Comparison of ENCODE assay signal across 8 mouse cellular contexts in genomic region chr3:40744024-40744835, GRCm38 (mm10). TPM values are rescaled to one million over a fixed set of nuclear protein-coding genes. Genes with fewer than 3 reads are reported as not detected.
DNase-seq lines count a peak whose midpoint lies in the region; ATAC-seq and TF ChIP-seq lines count a peak whose summit lies in the region.

TSS of gene Hspa4l (plus strand) at chr3:40744495.

- in situ Hi-C loops in Patski (cut with MboI; ENCODE audit: low pct_unique_long_range_greater_than_20kb) = no loop called here

- H3K36me3 ChIP-seq in hindbrain, embryonic 12.5 days = no peaks in the 10 kb centered on the region
- no peaks in the 10 kb centered on the region for H3K36me3 ChIP-seq in liver, embryonic 13.5 days
- no peaks in the 10 kb centered on the region for H3K36me3 ChIP-seq in neural tube, embryonic 12.5 days

- H3K9ac ChIP-seq in hindbrain, embryonic 12.5 days = peak within 1 kb of the TSS; percentile 85
- H3K9ac ChIP-seq in liver, embryonic 13.5 days = peak within 1 kb of the TSS; percentile 98
- H3K9ac ChIP-seq in neural tube, embryonic 12.5 days = peak within 1 kb of the TSS; percentile 84

- POLR2A ChIA-PET in Patski (lab: Charles Lee) = interaction anchor here (0.7 kb wide), 1 partner anchor 247 kb away, joined by 6 read pairs; no protein-coding TSS in a partner anchor

- no peaks in the 10 kb centered on the region; the same call in 1 of the 2 replicates for H3K4me1 ChIP-seq in embryonic fibroblast, embryonic 13.5 days (ENCODE audit: control insufficient read depth, insufficient read depth, low read length)
- peaks cover 13% of the 10 kb centered on the region for H3K4me1 ChIP-seq in hindbrain, embryonic 12.5 days
- peaks cover 12% of the 10 kb centered on the region for H3K4me1 ChIP-seq in liver, embryonic 13.5 days (replicated peaks)
- peaks cover 12% of the 10 kb centered on the region for H3K4me1 ChIP-seq in neural tube, embryonic 12.5 days

- no peak for TF ChIP-seq POLR2A in embryonic fibroblast, embryonic 13.5 days (IDR thresholded peaks at IDR 0.05; ENCODE audit: low read depth, low read length)

- H3K27ac ChIP-seq in embryonic fibroblast, embryonic 13.5 days (ENCODE audit: insufficient read depth, low read length) = 0 out of 2 replicates have a peak within 1 kb of the TSS, but pooled peaks have one; percentile 25
- H3K27ac ChIP-seq in hindbrain, embryonic 12.5 days = peak within 1 kb of the TSS; percentile 96
- peak within 1 kb of the TSS; percentile 95 for H3K27ac ChIP-seq in liver, embryonic 13.5 days
- peak within 1 kb of the TSS; percentile 86 for H3K27ac ChIP-seq in neural tube, embryonic 12.5 days

- DNase-seq in gastrocnemius, adult 18-20 months (ENCODE audit: low spot score) = peak; percentile 1
- DNase-seq in gastrocnemius, postnatal 14 days = no peak
- peak; percentile 6 for DNase-seq in Patski (ENCODE audit: low read depth, low spot score)
- DNase-seq in liver, embryonic 13.5 days = no peak
- DNase-seq in gastrocnemius, adult 8-10 months (ENCODE audit: low spot score in 2 of 2) = no peak

- no peaks in the 10 kb centered on the region for H3K27me3 ChIP-seq in Patski
- no peaks in the 10 kb centered on the region for H3K27me3 ChIP-seq in hindbrain, embryonic 12.5 days
- 0 out of 2 replicates have a peak, but pooled peaks cover 2% of the 10 kb centered on the region for H3K27me3 ChIP-seq in liver, embryonic 13.5 days
- H3K27me3 ChIP-seq in neural tube, embryonic 12.5 days (replicated peaks) = no peaks in the 10 kb centered on the region

- TF ChIP-seq CTCF in Patski (IDR thresholded peaks at IDR 0.05) = no peak
- TF ChIP-seq CTCF in embryonic fibroblast, embryonic 13.5 days (IDR thresholded peaks at IDR 0.05; ENCODE audit: borderline replicate concordance, insufficient read depth, low read length) = no peak

- peak within 1 kb of the TSS; percentile 77 for H3K4me3 ChIP-seq in embryonic fibroblast, embryonic 13.5 days (ENCODE audit: insufficient read depth, low read length)
- peak within 1 kb of the TSS; percentile 81 for H3K4me3 ChIP-seq in hindbrain, embryonic 12.5 days
- peak within 1 kb of the TSS; percentile 95 for H3K4me3 ChIP-seq in liver, embryonic 13.5 days (replicated peaks)
- H3K4me3 ChIP-seq in neural tube, embryonic 12.5 days = peak within 1 kb of the TSS; percentile 83

- no peaks in the 10 kb centered on the region for H3K9me3 ChIP-seq in hindbrain, embryonic 12.5 days (replicated peaks)
- H3K9me3 ChIP-seq in liver, embryonic 13.5 days (replicated peaks) = no peaks in the 10 kb centered on the region
- no peaks in the 10 kb centered on the region for H3K9me3 ChIP-seq in neural tube, embryonic 12.5 days

- 18% methylated on average over 16 of the region's 16 CpGs for WGBS in hindbrain, embryonic 12.5 days
- 31% methylated on average over 16 of the region's 16 CpGs for WGBS in liver, embryonic 13.5 days (ENCODE audit: insufficient replicate concordance)
- 24% methylated on average over 16 of the region's 16 CpGs for WGBS in neural tube, embryonic 12.5 days

- intact Hi-C loops in gastrocnemius, postnatal 14 days (cut with DNase I; ENCODE audit: low total_unique reads) = no loop called here

- CTCF ChIA-PET in Patski (lab: Charles Lee) = interaction anchor here (1.0 kb wide), 1 partner anchor 71 kb away, joined by 3 read pairs; no protein-coding TSS in a partner anchor

- H3K4me2 ChIP-seq in hindbrain, embryonic 12.5 days (replicated peaks) = peak within 1 kb of the TSS; percentile 80
- H3K4me2 ChIP-seq in liver, embryonic 13.5 days = peak within 1 kb of the TSS; percentile 99
- H3K4me2 ChIP-seq in neural tube, embryonic 12.5 days (replicated peaks) = peak within 1 kb of the TSS; percentile 72

- no peak for ATAC-seq in Patski
- ATAC-seq in hindbrain, embryonic 12.5 days (ENCODE audit: low FRiP score) = no peak
- ATAC-seq in liver, embryonic 13.5 days (ENCODE audit: low read depth) = no peak
- no peak for ATAC-seq in neural tube, embryonic 12.5 days (ENCODE audit: low FRiP score, low read depth)

RNA-seq across cellular contexts. Expression of gene Hspa4l, which starts in this region (rescaled TPM):
- 1 to 10 TPM; 4.9 to 6.6 TPM for total RNA-seq in gastrocnemius, adult 18-20 months (2021)
- total RNA-seq in gastrocnemius, postnatal 14 days (2021) = 1 to 10 TPM; 4.5 to 5.0 TPM
- polyA plus RNA-seq in Patski (2021) = 97.1 TPM
- 21.8 and 25.6 TPM in 2 replicates for polyA plus RNA-seq in embryonic fibroblast, embryonic 13.5 days (2011; ENCODE audit: insufficient read length, low read depth, missing spikeins)
- polyA plus RNA-seq in hindbrain, embryonic 12.5 days (2016; fragmentation: Nextera tagmentation; extraction: Ambion mirVana) = 62.1 and 64.8 TPM in 2 replicates
- 20.4 and 25.5 TPM in 2 replicates for polyA plus RNA-seq in liver, embryonic 13.5 days (2015; fragmentation: Nextera tagmentation; extraction: Ambion mirVana)
- polyA plus RNA-seq in neural tube, embryonic 12.5 days (2016; fragmentation: Nextera tagmentation; extraction: Ambion mirVana) = 59.4 and 64.4 TPM in 2 replicates
- total RNA-seq in gastrocnemius, adult 8-10 months (2022) = 1 to 10 TPM; 3.7 to 7.8 (median 5.1) TPM

Comparison
In these comparisons a context has a peak if more than half of its experiments do, and no peak if none do; other contexts are left out.
1. DNase-seq: peak in gastrocnemius, adult 18-20 months (single experiment) and Patski (single experiment); none in gastrocnemius, postnatal 14 days (single experiment), liver, embryonic 13.5 days (single experiment) and gastrocnemius, adult 8-10 months (0 of 2).
2. H3K27ac ChIP-seq: peak in every context shown above with its lines; median percentile 96 in hindbrain, embryonic 12.5 days; 95 in liver, embryonic 13.5 days; 86 in neural tube, embryonic 12.5 days; 25 in embryonic fibroblast, embryonic 13.5 days.
3. Peak in every context shown above with its lines, with median percentiles within 50 percentile points of each other: H3K4me3 ChIP-seq, H3K4me2 ChIP-seq and H3K9ac ChIP-seq.